Mouse (Mus musculus) stomach, embryonic 16.5 days (tissue): ENCODE measurements around the gene Rps15. TPM values are rescaled to one million over a fixed set of nuclear protein-coding genes. Genes with fewer than 3 reads are reported as not detected.

ENCODE experiments used
- ATAC-seq: fragments of 200-750 bp; cut with Nextera tagmentation; 2 replicates; pipeline ENCODE4 v1.8.0; 2017; ENCODE audit warnings: moderate number of reproducible peaks, moderate TSS enrichment; ENCODE audit not compliant: insufficient read depth, low FRiP score
- H3K27ac ChIP-seq: fragments of 300-500 bp; sonication (generic); 2 replicates; pipeline ENCODE4 v1.5.1; 2014; ENCODE audit warnings: low read length
- H3K27me3 ChIP-seq: fragments of 300-500 bp; sonication (generic); 2 replicates; pipeline ENCODE4 v1.6.1; 2014; ENCODE audit warnings: low read length, control low read depth, mixed read lengths; ENCODE audit not compliant: control insufficient read depth, insufficient read depth
- H3K36me3 ChIP-seq: fragments of 300-500 bp; sonication (generic); 2 replicates; pipeline ENCODE4 v1.6.1; 2014; ENCODE audit warnings: low read length; ENCODE audit not compliant: control insufficient read depth, insufficient read depth
- H3K4me1 ChIP-seq: fragments of 300-500 bp; sonication (generic); 2 replicates; pipeline ENCODE4 v1.6.1; 2014; ENCODE audit warnings: low read length, control low read depth, mixed read lengths; ENCODE audit not compliant: control insufficient read depth, insufficient read depth
- H3K4me2 ChIP-seq: fragments of 300-500 bp; sonication (generic); 2 replicates; pipeline ENCODE4 v1.6.1; 2014; ENCODE audit warnings: low read depth, low read length, mixed read lengths
- H3K4me3 ChIP-seq: fragments of 300-500 bp; sonication (generic); replicated peaks from 2 replicates; pipeline ENCODE4 v1.5.1; 2014; ENCODE audit warnings: mild to moderate bottlenecking, low read length
- H3K9ac ChIP-seq: fragments of 300-500 bp; sonication (generic); 2 replicates; pipeline ENCODE4 v1.6.1; 2014; ENCODE audit warnings: low read length
- H3K9me3 ChIP-seq: fragments of 300-500 bp; sonication (generic); replicated peaks from 2 replicates; pipeline ENCODE4 v1.6.1; 2016; ENCODE audit warnings: low read length, control low read depth; ENCODE audit not compliant: control insufficient read depth
- WGBS: fragments of 180-500 bp; shearing (Covaris S2); extraction: QIAGEN DNeasy Blood & Tissue Kit; methylation state at CpG from one replicate; pipeline ENCODE4 v1.1.7; 2014; 5-methylcytosine and 5-hydroxymethylcytosine counted together
- polyA plus RNA-seq: library from polyadenylated mRNA; unstranded; fragments of >200 nt; fragmentation: Nextera tagmentation; extraction: Ambion mirVana; gene quantifications from 2 replicates; pipeline ENCODE4 v1.2.1, GENCODE M21; 2015

Gene Rps15
- polyA plus RNA-seq, 1 experiment from 2014 or later, result 821 TPM

DNA sequence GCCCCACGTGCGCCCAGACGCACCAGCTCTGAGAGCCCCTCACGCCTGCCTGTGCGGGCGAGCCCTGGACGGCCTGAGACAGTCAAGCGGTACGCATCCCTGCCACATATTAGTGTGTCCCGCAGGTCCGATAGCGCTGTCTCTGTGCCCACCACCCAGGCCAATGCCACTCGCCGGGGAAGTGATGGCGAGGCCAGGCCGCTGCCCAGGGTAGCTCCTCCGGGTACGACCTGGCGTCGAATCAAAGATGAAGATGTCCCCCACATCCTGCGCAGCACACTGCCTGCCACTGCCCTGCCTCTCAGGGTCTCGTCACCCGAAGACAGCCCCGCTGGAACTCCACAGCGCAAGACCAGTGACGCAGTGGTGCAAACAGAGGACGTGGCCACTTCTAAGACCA, 23.1 kb downstream of the Rps15 start:
- Histone ChIP-seq H3K27ac (no peak overlapping the region), H3K27me3 (peaks cover 53% of the 10 kb centered on the region), H3K9me3 (no peaks in the 10 kb centered on the region), H3K36me3 (peaks cover 5% of the 10 kb centered on the region; the same call in 1 of the 2 replicates), H3K4me3 (no peak overlapping the region), H3K9ac (0 out of 2 replicates have a peak overlapping the region, but pooled peaks have one; percentile 1), H3K4me2 (no peak overlapping the region), H3K4me1 (peaks cover 18% of the 10 kb centered on the region)
- WGBS, result 47% methylated on average over 27 of the region's 27 CpGs
- no peak for ATAC-seq

DNA sequence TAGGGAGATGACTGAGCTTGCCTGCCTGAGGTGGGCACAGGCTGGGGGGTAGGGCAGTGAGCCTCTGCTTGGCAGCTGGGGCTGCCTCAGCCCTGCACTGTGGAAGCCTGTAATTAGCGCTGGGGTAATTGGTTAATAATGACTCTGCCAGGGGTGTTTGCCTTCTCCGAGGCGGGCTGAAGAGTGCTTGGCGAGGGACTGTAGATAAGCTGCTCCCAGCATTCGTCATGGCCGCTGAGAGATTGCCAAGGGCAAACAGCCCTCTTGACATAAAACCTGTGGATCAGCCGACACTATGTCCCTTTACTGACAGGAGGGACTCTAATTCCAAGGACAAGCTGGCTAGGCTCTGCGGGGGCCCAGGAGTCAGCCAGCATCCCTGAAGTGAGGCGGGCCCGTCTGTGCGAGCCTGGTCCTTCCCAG, 24.1 kb downstream of the Rps15 start:
- ATAC-seq, result no peak
- H3K9me3 ChIP-seq, result no peaks in the 10 kb centered on the region
- H3K9ac ChIP-seq, result no peak overlapping the region
- H3K36me3 ChIP-seq, result peaks cover 5% of the 10 kb centered on the region; the same call in 1 of the 2 replicates
- no peak overlapping the region for H3K4me3 ChIP-seq
- no peak overlapping the region for H3K27ac ChIP-seq
- peaks cover 49% of the 10 kb centered on the region for H3K27me3 ChIP-seq
- no peak overlapping the region for H3K4me2 ChIP-seq
- WGBS, result 23% methylated on average over 11 of the region's 11 CpGs
- peaks cover 22% of the 10 kb centered on the region for H3K4me1 ChIP-seq

DNA sequence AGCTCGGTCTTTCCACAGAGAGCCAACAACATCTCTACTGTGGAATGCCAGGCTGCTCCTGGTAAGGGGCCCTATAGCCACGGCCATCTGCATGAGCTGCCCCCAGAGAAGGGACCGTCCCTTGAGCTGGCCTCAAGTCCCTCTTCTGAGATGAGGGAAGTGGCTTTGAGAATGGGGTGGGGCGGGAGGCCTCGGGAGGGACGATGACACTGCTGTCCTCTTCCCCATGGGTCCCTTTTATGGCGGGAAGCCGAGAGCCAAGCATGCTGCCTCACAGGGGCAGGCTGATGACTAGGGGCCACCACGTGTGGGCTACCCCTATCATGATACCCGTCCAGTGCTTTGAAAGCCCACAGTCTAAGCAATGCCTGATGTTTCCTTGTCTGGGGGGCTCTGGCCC, 24.8 kb downstream of the Rps15 start:
- ATAC-seq, result no peak
- WGBS, result 58% methylated on average over 10 of the region's 10 CpGs
- H3K4me1 ChIP-seq, result peaks cover 22% of the 10 kb centered on the region
- H3K9me3 ChIP-seq, result no peaks in the 10 kb centered on the region
- peaks cover 43% of the 10 kb centered on the region for H3K27me3 ChIP-seq
- H3K27ac ChIP-seq, result no peak overlapping the region
- no peak overlapping the region for H3K4me3 ChIP-seq
- no peak overlapping the region for H3K4me2 ChIP-seq
- peaks cover 5% of the 10 kb centered on the region; the same call in 1 of the 2 replicates for H3K36me3 ChIP-seq
- no peak overlapping the region for H3K9ac ChIP-seq

DNA sequence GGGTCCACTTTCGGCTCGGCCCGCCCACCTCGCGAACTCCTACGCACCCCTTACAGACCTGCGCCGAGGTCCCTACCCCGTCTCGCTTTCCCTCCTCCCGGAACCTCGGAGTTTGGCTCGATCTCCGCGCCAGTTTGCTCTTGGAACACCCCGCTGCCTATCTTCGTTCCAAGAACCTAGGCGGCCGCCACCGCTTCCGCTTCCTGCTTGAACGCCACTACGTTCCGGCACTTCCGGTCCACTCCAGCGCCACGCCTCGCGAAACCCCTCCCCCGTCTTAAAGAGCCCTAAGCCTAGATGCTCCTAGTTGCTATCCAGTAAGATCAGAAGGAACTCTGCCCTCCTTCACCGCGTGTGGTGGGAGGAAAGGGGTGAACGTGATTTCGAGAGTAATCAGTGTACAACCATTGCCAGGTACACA, 28.1 kb downstream of the Rps15 start, which contains the start of gene 2310011J03Rik:
2310011J03Rik (minus strand) TSS at position 198 of the 421 bp plus-strand sequence.
- peak within 1 kb of the TSS; percentile 72; the same call in 1 of the 2 replicates for H3K27ac ChIP-seq
- H3K4me1 ChIP-seq, result peaks cover 13% of the 10 kb centered on the region; the same call in 1 of the 2 replicates
- peak within 1 kb of the TSS; percentile 74 for H3K9ac ChIP-seq
- ATAC-seq, result peak; percentile 51; the same call in 1 of the 2 replicates
- H3K27me3 ChIP-seq, result peaks cover 12% of the 10 kb centered on the region
- peaks cover 5% of the 10 kb centered on the region; the same call in 1 of the 2 replicates for H3K36me3 ChIP-seq
- H3K4me2 ChIP-seq, result peak within 1 kb of the TSS; percentile 57
- under 1% methylated on average over 34 of the region's 34 CpGs for WGBS
- H3K4me3 ChIP-seq, result peak within 1 kb of the TSS; percentile 56
- H3K9me3 ChIP-seq, result no peaks in the 10 kb centered on the region

DNA sequence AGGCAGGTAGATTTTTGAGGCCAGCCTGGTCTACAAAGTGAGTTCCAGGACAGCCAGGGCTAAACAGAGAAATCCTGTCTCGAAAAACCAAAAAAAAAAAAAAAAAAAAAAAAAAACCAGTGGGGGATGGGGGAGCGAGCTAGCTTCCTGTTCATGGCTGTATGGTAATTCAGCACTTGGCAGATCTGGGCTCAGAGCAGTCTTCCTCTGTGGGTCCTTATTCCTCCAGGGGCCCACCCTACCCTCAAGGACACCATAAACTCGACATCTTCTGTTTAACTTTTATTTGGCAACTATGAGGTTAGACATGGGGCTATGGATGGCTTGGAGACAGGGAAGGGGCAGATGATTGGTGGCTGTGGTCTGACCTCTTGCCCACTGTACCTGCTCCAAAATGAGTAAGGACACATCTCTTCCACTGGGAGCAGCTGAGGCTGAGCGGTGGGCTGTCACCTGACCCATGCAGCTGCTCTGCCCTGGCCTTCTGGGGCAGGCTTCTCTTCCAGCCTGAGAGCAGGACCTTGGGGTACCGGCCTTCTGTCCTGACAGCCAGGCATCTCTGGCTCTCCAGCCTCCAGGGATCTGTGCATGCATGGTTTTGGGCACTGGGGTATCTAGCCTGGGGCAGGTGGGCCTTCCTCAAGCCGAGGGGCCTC, 28.9 kb downstream of the Rps15 start:
- Histone ChIP-seq H3K9me3 (no peaks in the 10 kb centered on the region), H3K4me3 (no peak overlapping the region), H3K27ac (peak overlapping the region; percentile 5; the same call in 1 of the 2 replicates), H3K4me2 (peak overlapping the region; percentile 20; the same call in 1 of the 2 replicates), H3K4me1 (peaks cover 13% of the 10 kb centered on the region; the same call in 1 of the 2 replicates), H3K9ac (no peak overlapping the region; the same call in 1 of the 2 replicates), H3K27me3 (peaks cover 6% of the 10 kb centered on the region), H3K36me3 (peaks cover 5% of the 10 kb centered on the region; the same call in 1 of the 2 replicates)
- 75% methylated on average over 6 of the region's 6 CpGs for WGBS
- ATAC-seq, result no peak

DNA sequence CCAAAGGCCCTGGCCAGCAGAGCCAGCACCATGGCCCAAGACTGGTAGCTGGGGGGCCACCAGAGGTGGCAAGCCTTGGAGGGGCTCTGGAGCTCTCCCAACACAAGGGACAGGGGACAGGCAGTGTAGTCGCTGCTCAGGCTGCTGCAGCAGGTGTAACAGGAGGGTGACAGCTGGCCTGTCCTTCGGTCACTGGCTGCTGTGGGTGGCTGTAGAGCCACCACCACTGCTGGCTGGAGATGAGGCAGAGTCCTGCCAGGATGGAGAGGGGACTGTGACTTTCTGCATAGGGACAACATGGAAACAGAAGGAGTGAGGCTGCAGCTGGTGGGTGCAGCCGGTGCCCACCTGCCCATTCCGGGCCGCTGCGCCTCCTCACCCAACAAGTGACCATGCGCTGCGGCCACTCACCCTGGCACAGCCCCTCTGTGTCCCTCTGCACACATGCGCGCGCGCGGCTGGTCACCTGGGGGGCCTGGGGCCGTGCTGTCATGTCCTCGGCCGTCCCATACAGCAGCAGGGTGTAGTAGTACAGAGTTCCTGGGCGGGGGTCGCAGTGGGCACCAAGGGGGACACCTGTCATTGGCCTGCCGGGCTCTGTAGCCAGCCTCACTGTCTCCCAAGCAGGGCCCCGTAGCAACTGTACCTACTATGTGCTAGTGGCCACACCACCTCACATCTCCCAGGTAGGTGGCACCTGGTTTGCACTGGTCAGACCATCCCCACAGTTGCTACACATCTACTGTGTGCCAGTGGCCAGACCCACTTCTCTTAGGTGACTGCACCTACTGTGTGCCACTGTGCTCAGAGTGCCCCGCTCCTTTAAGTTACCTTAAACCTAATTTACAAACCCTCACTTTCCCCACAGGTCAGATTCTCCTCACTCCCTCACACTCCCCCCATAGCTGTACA, 29.7 kb downstream of the Rps15 start:
- ATAC-seq, result no peak
- Histone ChIP-seq H3K4me2 (peak overlapping the region; percentile 96), H3K27ac (no peak overlapping the region), H3K36me3 (peaks cover 5% of the 10 kb centered on the region; the same call in 1 of the 2 replicates), H3K27me3 (peaks cover 2% of the 10 kb centered on the region), H3K9me3 (no peaks in the 10 kb centered on the region), H3K4me1 (peaks cover 13% of the 10 kb centered on the region; the same call in 1 of the 2 replicates), H3K9ac (peak overlapping the region; percentile 75), H3K4me3 (peak overlapping the region; percentile 66)
- WGBS, result 89% methylated on average over 21 of the region's 21 CpGs

DNA sequence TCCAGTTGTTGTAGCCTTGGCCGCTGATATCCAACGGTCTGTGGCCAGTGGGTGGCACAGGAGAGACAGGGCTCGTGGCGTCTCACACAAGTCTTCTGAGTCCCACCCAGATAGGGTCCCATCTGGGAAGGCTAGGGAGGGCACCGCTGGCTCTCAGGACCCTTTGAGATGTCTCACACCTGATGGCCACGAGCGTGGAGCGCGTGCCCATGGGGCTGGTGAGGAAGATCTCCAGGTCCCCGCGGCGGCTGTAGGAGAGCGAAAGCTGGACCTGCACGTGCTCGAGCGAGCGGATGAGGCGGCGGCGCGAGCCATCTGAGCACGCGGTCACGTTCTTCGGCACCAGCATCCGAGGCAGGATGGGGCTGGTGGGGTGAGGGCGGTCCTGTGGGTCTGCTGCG, 30.6 kb downstream of the Rps15 start:
- peak overlapping the region; percentile 75 for H3K9ac ChIP-seq
- H3K4me2 ChIP-seq, result peak overlapping the region; percentile 96
- no peak overlapping the region for H3K27ac ChIP-seq
- H3K4me3 ChIP-seq, result peak overlapping the region; percentile 66
- peaks cover 13% of the 10 kb centered on the region; the same call in 1 of the 2 replicates for H3K4me1 ChIP-seq
- WGBS, result 4% methylated on average over 28 of the region's 28 CpGs
- peak; percentile 11; the same call in 1 of the 2 replicates for ATAC-seq
- no peaks in the 10 kb centered on the region for H3K9me3 ChIP-seq
- H3K36me3 ChIP-seq, result peaks cover 2% of the 10 kb centered on the region; the same call in 1 of the 2 replicates
- no peaks in the 10 kb centered on the region; the same call in 1 of the 2 replicates for H3K27me3 ChIP-seq

DNA sequence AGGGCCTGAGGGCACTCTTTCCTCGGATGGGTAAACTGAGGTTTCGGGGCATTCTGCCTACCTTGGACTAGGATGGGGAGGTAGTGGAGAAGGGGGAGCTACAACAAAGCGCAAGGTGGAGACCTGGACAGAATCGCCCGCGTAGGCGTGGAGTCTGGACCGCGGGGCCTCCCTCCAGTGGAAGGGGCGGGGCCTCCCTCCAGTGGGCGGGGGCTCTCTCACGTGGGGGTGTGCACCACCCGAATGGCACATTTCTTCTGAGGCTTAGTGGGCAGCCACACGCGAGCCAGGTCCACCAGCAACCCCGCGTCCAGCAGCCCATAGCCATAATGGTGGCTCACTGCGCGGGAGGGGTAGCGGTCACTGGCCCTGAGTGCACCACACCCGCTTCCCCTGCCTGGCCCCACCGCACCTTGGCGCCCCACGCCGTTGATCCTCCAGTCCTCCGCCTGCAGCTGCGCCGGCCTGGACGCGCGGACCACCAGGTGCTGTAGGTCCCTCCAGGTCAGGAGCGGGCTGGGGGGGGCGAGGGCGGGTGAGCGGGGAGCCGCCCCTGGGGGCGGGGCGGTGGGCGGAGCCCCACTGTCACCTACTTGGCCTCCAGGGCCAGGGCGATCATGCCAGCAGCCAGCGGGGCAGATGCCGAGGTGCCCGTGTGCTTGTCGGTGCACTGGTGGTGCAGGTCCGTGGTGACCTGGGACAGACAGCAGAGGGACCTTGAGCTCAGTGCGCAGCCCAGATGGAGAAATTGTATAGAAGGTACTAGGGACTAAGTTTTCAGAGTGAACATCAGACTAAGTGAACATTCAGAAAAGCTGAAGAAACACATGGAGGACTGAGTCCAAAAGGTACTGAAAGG, 31.2 kb downstream of the Rps15 start:
- peak overlapping the region; percentile 96 for H3K4me2 ChIP-seq
- no peaks in the 10 kb centered on the region; the same call in 1 of the 2 replicates for H3K27me3 ChIP-seq
- peaks cover 13% of the 10 kb centered on the region; the same call in 1 of the 2 replicates for H3K4me1 ChIP-seq
- WGBS, result 1% methylated on average over 45 of the region's 46 CpGs
- H3K9me3 ChIP-seq, result no peaks in the 10 kb centered on the region
- H3K9ac ChIP-seq, result peak overlapping the region; percentile 75
- peak overlapping the region; percentile 37 for H3K27ac ChIP-seq
- ATAC-seq, result peak; percentile 63
- no peaks in the 10 kb centered on the region for H3K36me3 ChIP-seq
- peak overlapping the region; percentile 66 for H3K4me3 ChIP-seq
